ENCODE assay signal across 14 mouse cellular contexts in genomic region chr10:80523299-80523698, GRCm38 (mm10). TPM values are rescaled to one million over a fixed set of nuclear protein-coding genes. Genes with fewer than 3 reads are reported as not detected.
DNase-seq lines count a peak whose midpoint lies in the region; ATAC-seq and TF ChIP-seq lines count a peak whose summit lies in the region.
"Had no signal": no experiment of that assay in that cellular context is flagged by ENCODE, and none has a peak within 500 bp of the region (broad histone marks: within the 10 kb centered on the region; RNA-seq: fewer than 3 reads in every experiment).

No protein-coding gene starts in this region.

- ATAC-seq in erythroblast, adult 5-6 weeks (replicated peaks; ENCODE audit: low FRiP score, poor library complexity, severe bottlenecking) = 0 out of 2 replicates have a peak, but pooled peaks have one; percentile 36
- no peak for ATAC-seq in megakaryocyte, adult 5-6 weeks (ENCODE audit: poor library complexity, severe bottlenecking)
- no peak for ATAC-seq in midbrain, embryonic 11.5 days (ENCODE audit: low FRiP score)

- no peak overlapping the region for H3K4me2 ChIP-seq in midbrain, embryonic 11.5 days
- H3K4me2 ChIP-seq: liver, embryonic 13.5 days; neural tube, embryonic 12.5 days had no signal

- TF ChIP-seq POLR2A in ES-Bruce4 (IDR thresholded peaks at IDR 0.05; ENCODE audit: insufficient read depth, low read length) = no peak

- H3K9me3 ChIP-seq in ES-Bruce4 (replicated peaks; ENCODE audit: control insufficient read depth, insufficient read depth, low read length, poor library complexity, severe bottlenecking) = no peaks in the 10 kb centered on the region
- H3K9me3 ChIP-seq in midbrain, embryonic 11.5 days (ENCODE audit: control insufficient read depth, low read length) = no peaks in the 10 kb centered on the region
- H3K9me3 ChIP-seq: heart, embryonic 10.5 days had no signal

- no peaks in the 10 kb centered on the region for H3K27me3 ChIP-seq in ES-Bruce4 (ENCODE audit: control insufficient read depth, insufficient read depth, low read length, poor library complexity, severe bottlenecking)
- no peaks in the 10 kb centered on the region for H3K27me3 ChIP-seq in midbrain, embryonic 11.5 days (ENCODE audit: control insufficient read depth, insufficient read depth, low read length)

- H3K4me3 ChIP-seq in left cerebral cortex, adult 2 months = no peak overlapping the region
- H3K4me3 ChIP-seq in ES-Bruce4 (ENCODE audit: low read depth, low read length) = no peak overlapping the region
- H3K4me3 ChIP-seq in midbrain, embryonic 11.5 days (ENCODE audit: low read depth, low read length) = no peak overlapping the region
- H3K4me3 ChIP-seq: heart, embryonic 10.5 days; liver, embryonic 13.5 days; neural tube, embryonic 12.5 days had no signal

- DNase-seq in left cerebral cortex, adult 2 months (ENCODE audit: extremely low spot score in 1 of 2, low spot score in 2 of 2) = no peak
- no peak for DNase-seq in left cerebral cortex, postnatal 14 days (ENCODE audit: low spot score in 2 of 2)
- peak; percentile 55 for DNase-seq in A20 (ENCODE audit: low read depth, low spot score)
- no peak for DNase-seq in midbrain, embryonic 11.5 days (ENCODE audit: low spot score, missing footprints)
- DNase-seq in gastrocnemius, adult 8-10 months (ENCODE audit: low spot score in 2 of 2) = no peak
- DNase-seq: adrenal gland, adult 8-10 months; kidney, adult 9 months; liver, embryonic 13.5 days had no signal

- intact Hi-C loops in left cerebral cortex, adult 2 months (cut with DNase I) = no loop called here
- intact Hi-C loops in left cerebral cortex, postnatal 14 days (cut with DNase I) = no loop called here

- peaks cover 2% of the 10 kb centered on the region for H3K4me1 ChIP-seq in ES-Bruce4 (ENCODE audit: control insufficient read depth, insufficient read depth, low read length)
- no peaks in the 10 kb centered on the region for H3K4me1 ChIP-seq in midbrain, embryonic 11.5 days (ENCODE audit: control insufficient read depth, insufficient read depth, low read length)
- H3K4me1 ChIP-seq: liver, embryonic 13.5 days; neural tube, embryonic 12.5 days had no signal

- no peaks in the 10 kb centered on the region for H3K36me3 ChIP-seq in ES-Bruce4 (ENCODE audit: control insufficient read depth, insufficient read depth, low read length, poor library complexity, severe bottlenecking)
- H3K36me3 ChIP-seq in midbrain, embryonic 11.5 days (ENCODE audit: control insufficient read depth, insufficient read depth, low read length) = no peaks in the 10 kb centered on the region
- H3K36me3 ChIP-seq: heart, embryonic 10.5 days; liver, embryonic 13.5 days had no signal

- TF ChIP-seq EP300 in ES-Bruce4 (IDR thresholded peaks at IDR 0.05; ENCODE audit: insufficient read depth, low read depth, low read length) = no peak

- no peak overlapping the region for H3K27ac ChIP-seq in left cerebral cortex, adult 2 months
- H3K27ac ChIP-seq in ES-Bruce4 (ENCODE audit: insufficient read depth, low read length) = no peak overlapping the region
- no peak overlapping the region for H3K27ac ChIP-seq in midbrain, embryonic 11.5 days (ENCODE audit: low read depth, low read length)
- H3K27ac ChIP-seq: heart, embryonic 10.5 days; liver, embryonic 13.5 days; neural tube, embryonic 12.5 days had no signal

- peak; percentile 34 for TF ChIP-seq CTCF in left cerebral cortex, adult 2 months (IDR thresholded peaks at IDR 0.05)
- peak; percentile 80 for TF ChIP-seq CTCF in ES-Bruce4 (IDR thresholded peaks at IDR 0.05; ENCODE audit: low read depth, low read length)

- no peak overlapping the region for H3K9ac ChIP-seq in ES-Bruce4 (ENCODE audit: low read depth, poor library complexity, severe bottlenecking)
- H3K9ac ChIP-seq in midbrain, embryonic 11.5 days (ENCODE audit: low read length) = no peak overlapping the region
- H3K9ac ChIP-seq: liver, embryonic 13.5 days; neural tube, embryonic 12.5 days had no signal

- WGBS in midbrain, embryonic 11.5 days = 91% methylated on average over 7 of the region's 7 CpGs

RNA-seq across cellular contexts. Expression of gene Atp8b3, which starts 15.6 kb away (rescaled TPM):
- under 1 TPM; 0.11 to 0.63 TPM for total RNA-seq in left cerebral cortex, adult 2 months (2021)
- total RNA-seq in left cerebral cortex, postnatal 14 days (2021) = under 1 TPM; 0.15 TPM
- 1.2 and 1.6 TPM in 2 replicates for polyA plus RNA-seq in ES-Bruce4 (2011; ENCODE audit: insufficient read depth, insufficient read length, low read depth, missing spikeins)
- not detected in 2 replicates for total RNA-seq in erythroblast, adult 5-6 weeks (2015; ENCODE audit: low replicate concordance)
- total RNA-seq in erythroblast, adult 5-6 weeks (2017; ENCODE audit: low replicate concordance) = 0.43 TPM in 1 of 2 replicates, not detected in the other
- not detected in 2 replicates for total RNA-seq in megakaryocyte, adult 5-6 weeks (2015)
- not detected in 2 replicates for total RNA-seq in megakaryocyte, adult 5-6 weeks (2017)
- polyA plus RNA-seq in midbrain, embryonic 11.5 days (2014; fragmentation: Nextera tagmentation; extraction: Ambion mirVana) = 0.81 and 1.2 TPM in 2 replicates
- total RNA-seq in gastrocnemius, adult 8-10 months (2022) = not detected

RNA-seq across cellular contexts. Expression of gene Onecut3, which starts 28.7 kb away (rescaled TPM):
- total RNA-seq in left cerebral cortex, adult 2 months (2021) = not detected
- not detected for total RNA-seq in left cerebral cortex, postnatal 14 days (2021)
- polyA plus RNA-seq in ES-Bruce4 (2011; ENCODE audit: insufficient read depth, insufficient read length, low read depth, missing spikeins) = not detected in 2 replicates
- not detected in 2 replicates for total RNA-seq in erythroblast, adult 5-6 weeks (2015; ENCODE audit: low replicate concordance)
- not detected in 2 replicates for total RNA-seq in erythroblast, adult 5-6 weeks (2017; ENCODE audit: low replicate concordance)
- not detected in 2 replicates for total RNA-seq in megakaryocyte, adult 5-6 weeks (2015)
- not detected in 2 replicates for total RNA-seq in megakaryocyte, adult 5-6 weeks (2017)
- 2.7 and 2.8 TPM in 2 replicates for polyA plus RNA-seq in midbrain, embryonic 11.5 days (2014; fragmentation: Nextera tagmentation; extraction: Ambion mirVana)
- not detected for total RNA-seq in gastrocnemius, adult 8-10 months (2022)
- total RNA-seq: adrenal gland, adult 8-10 months; left cerebral cortex, adult 18-20 months had no signal

RNA-seq across cellular contexts. Expression of gene Rexo1, which starts 38.1 kb away (rescaled TPM):
- 10 to 100 TPM; 46.5 to 51.3 TPM for total RNA-seq in left cerebral cortex, adult 2 months (2021)
- total RNA-seq in left cerebral cortex, postnatal 14 days (2021) = 10 to 100 TPM; 44.5 to 46.3 TPM
- 29.5 and 32.8 TPM in 2 replicates for polyA plus RNA-seq in ES-Bruce4 (2011; ENCODE audit: insufficient read depth, insufficient read length, low read depth, missing spikeins)
- total RNA-seq in erythroblast, adult 5-6 weeks (2015; ENCODE audit: low replicate concordance) = 18.0 and 20.2 TPM in 2 replicates
- total RNA-seq in erythroblast, adult 5-6 weeks (2017; ENCODE audit: low replicate concordance) = 10.7 and 12.0 TPM in 2 replicates
- 35.9 and 41.5 TPM in 2 replicates for total RNA-seq in megakaryocyte, adult 5-6 weeks (2015)
- total RNA-seq in megakaryocyte, adult 5-6 weeks (2017) = 19.4 and 19.9 TPM in 2 replicates
- polyA plus RNA-seq in midbrain, embryonic 11.5 days (2014; fragmentation: Nextera tagmentation; extraction: Ambion mirVana) = 21.6 and 23.5 TPM in 2 replicates
- total RNA-seq in gastrocnemius, adult 8-10 months (2022) = 10 to 100 TPM in 2 of 4 experiments, 1 to 10 TPM in 2; 8.5 to 11.1 (median 10.1) TPM

RNA-seq across cellular contexts. Expression of gene Klf16, which starts 53.8 kb away (rescaled TPM):
- total RNA-seq in left cerebral cortex, adult 2 months (2021) = 10 to 100 TPM; 48.2 to 59.7 TPM
- total RNA-seq in left cerebral cortex, postnatal 14 days (2021) = 10 to 100 TPM; 46.7 to 48.0 TPM
- polyA plus RNA-seq in ES-Bruce4 (2011; ENCODE audit: insufficient read depth, insufficient read length, low read depth, missing spikeins) = 24.9 TPM in 2 replicates
- total RNA-seq in erythroblast, adult 5-6 weeks (2015; ENCODE audit: low replicate concordance) = 0.96 and 1.0 TPM in 2 replicates
- 2.3 and 4.2 TPM in 2 replicates for total RNA-seq in erythroblast, adult 5-6 weeks (2017; ENCODE audit: low replicate concordance)
- total RNA-seq in megakaryocyte, adult 5-6 weeks (2015) = 2.6 and 3.3 TPM in 2 replicates
- 3.9 and 5.3 TPM in 2 replicates for total RNA-seq in megakaryocyte, adult 5-6 weeks (2017)
- polyA plus RNA-seq in midbrain, embryonic 11.5 days (2014; fragmentation: Nextera tagmentation; extraction: Ambion mirVana) = 3.1 and 3.2 TPM in 2 replicates
- total RNA-seq in gastrocnemius, adult 8-10 months (2022) = 1 to 10 TPM; 1.1 to 2.0 (median 1.3) TPM
